Mouse (Mus musculus): ENCODE results near the gene Tube1. TPM values are rescaled to one million over a fixed set of nuclear protein-coding genes. Genes with fewer than 3 reads are reported as not detected.

The Tube1 gene
- polyA plus RNA-seq, 1 experiment from 2014 or later: 14.2 TPM

DNA sequence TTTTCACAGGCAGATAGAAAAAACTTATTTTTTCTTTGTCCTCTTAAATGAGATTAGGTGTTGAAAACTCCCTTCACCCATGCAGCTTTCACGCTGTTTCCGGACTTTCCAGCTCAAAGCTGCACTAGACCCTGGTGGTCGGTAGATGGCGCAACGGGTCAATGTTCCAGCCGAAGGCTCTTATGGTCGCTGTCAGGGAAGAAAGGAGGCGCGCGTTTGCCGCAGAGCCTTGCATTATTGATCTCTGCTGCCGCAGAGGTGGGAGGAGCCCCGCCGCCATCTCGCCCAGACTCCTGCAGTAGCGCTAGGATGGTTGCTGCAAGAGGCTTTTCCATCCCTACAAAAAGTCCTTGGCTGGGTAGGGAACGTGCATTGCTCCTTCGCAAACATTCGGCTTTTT, 37.4 kb downstream of the Tube1 start:
- Histone ChIP-seq H3K9me3 (ENCODE audit: control insufficient read depth, low read length) (no peaks in the 10 kb centered on the region), H3K27ac (ENCODE audit: low read depth) (peak overlapping the region; percentile 83), H3K36me3 (ENCODE audit: control insufficient read depth, insufficient read depth, low read length) (no peaks in the 10 kb centered on the region), H3K4me3 (ENCODE audit: low read depth, low read length) (peak overlapping the region; percentile 50), H3K4me2 (ENCODE audit: low read length) (peak overlapping the region; percentile 79), H3K9ac (ENCODE audit: low read length) (peak overlapping the region; percentile 34; the same call in 1 of the 2 replicates), H3K4me1 (replicated peaks; ENCODE audit: control insufficient read depth, insufficient read depth, low read length) (peaks cover 4% of the 10 kb centered on the region), H3K27me3 (replicated peaks; ENCODE audit: control insufficient read depth, insufficient read depth, low read length) (no peaks in the 10 kb centered on the region)
- under 1% methylated on average over 19 of the region's 19 CpGs for WGBS
- DNase-seq (ENCODE audit: low spot score): peak; percentile 92
- ATAC-seq (replicated peaks; ENCODE audit: low FRiP score, low TSS enrichment, low read depth): peak; percentile 91

DNA sequence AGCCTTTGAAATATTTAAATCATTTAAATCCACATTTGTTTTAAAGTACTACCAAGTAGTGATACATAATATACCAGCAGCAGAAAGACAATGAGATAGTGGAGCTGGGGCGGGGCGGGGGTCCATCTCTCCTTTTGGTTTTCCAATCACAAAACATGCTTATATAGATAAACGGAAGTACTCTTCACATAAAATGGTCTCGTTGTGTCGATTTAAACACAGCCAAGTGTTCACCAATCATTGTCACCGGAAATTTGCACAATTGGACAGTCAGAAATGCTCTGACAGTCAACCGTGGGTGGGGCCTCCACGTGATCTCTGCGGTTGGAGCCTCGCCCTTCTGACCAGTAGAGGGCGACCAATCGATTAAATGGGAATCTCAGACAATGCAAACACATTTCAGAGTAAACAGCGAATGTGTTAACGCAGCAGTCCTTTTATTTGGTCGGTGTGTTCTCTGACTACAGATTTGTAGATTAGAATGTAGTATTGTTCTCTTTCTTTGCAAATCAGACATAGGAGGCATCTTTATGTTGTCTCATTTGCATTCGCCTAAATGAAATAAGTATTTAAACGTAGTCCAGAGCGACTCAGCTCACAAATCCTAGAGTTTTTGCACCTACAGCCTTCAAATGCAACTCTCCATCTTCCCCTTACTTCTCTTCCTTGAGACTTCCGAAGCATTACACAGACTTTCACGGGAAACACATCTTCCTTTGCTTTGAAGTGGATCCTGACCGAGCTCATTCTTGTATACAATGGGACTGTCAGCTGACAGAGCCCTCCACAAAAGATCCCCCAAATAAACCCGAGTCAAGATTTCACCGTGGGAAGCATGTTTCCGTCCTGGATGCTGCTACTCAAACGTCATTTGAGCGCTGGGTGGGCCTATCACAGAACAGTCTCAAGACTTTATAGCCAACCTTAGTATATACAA, 38.1 kb downstream of the Tube1 start:
- H3K4me3 ChIP-seq (ENCODE audit: low read depth, low read length): peak overlapping the region; percentile 50
- peak; percentile 78 for DNase-seq (ENCODE audit: low spot score)
- H3K9me3 ChIP-seq (ENCODE audit: control insufficient read depth, low read length): no peaks in the 10 kb centered on the region
- H3K9ac ChIP-seq (ENCODE audit: low read length): peak overlapping the region; percentile 34; the same call in 1 of the 2 replicates
- no peaks in the 10 kb centered on the region for H3K27me3 ChIP-seq (replicated peaks; ENCODE audit: control insufficient read depth, insufficient read depth, low read length)
- WGBS: 16% methylated on average over 26 of the region's 26 CpGs
- peaks cover 4% of the 10 kb centered on the region for H3K4me1 ChIP-seq (replicated peaks; ENCODE audit: control insufficient read depth, insufficient read depth, low read length)
- peak overlapping the region; percentile 79 for H3K4me2 ChIP-seq (ENCODE audit: low read length)
- H3K36me3 ChIP-seq (ENCODE audit: control insufficient read depth, insufficient read depth, low read length): no peaks in the 10 kb centered on the region
- H3K27ac ChIP-seq (ENCODE audit: low read depth): peak overlapping the region; percentile 83
- peak; percentile 81 for ATAC-seq (replicated peaks; ENCODE audit: low FRiP score, low TSS enrichment, low read depth)

- no peak for DNase-seq (ENCODE audit: low spot score)
- 75% methylated on average over 6 of the region's 6 CpGs for WGBS
- no peak overlapping the region for H3K9ac ChIP-seq (ENCODE audit: low read length)
Observed at GRCm38 (mm10) chr10:39172540-39172931, 38.8 kb downstream of the Tube1 start.

GRCm38 (mm10) chr10:39173077-39173476, 39.3 kb downstream of the Tube1 start:
- H3K36me3 ChIP-seq (ENCODE audit: control insufficient read depth, insufficient read depth, low read length): no peaks in the 10 kb centered on the region
- H3K4me2 ChIP-seq (ENCODE audit: low read length): peak overlapping the region; percentile 26
- no peaks in the 10 kb centered on the region for H3K27me3 ChIP-seq (replicated peaks; ENCODE audit: control insufficient read depth, insufficient read depth, low read length)
- DNase-seq (ENCODE audit: low spot score) (peak; percentile 62), ATAC-seq (replicated peaks; ENCODE audit: low FRiP score, low TSS enrichment, low read depth) (no peak)
- H3K9ac ChIP-seq (ENCODE audit: low read length): 0 out of 2 replicates have a peak overlapping the region, but pooled peaks have one; percentile 6
- H3K4me1 ChIP-seq (replicated peaks; ENCODE audit: control insufficient read depth, insufficient read depth, low read length): peaks cover 4% of the 10 kb centered on the region
- no peaks in the 10 kb centered on the region for H3K9me3 ChIP-seq (ENCODE audit: control insufficient read depth, low read length)
- H3K27ac ChIP-seq (ENCODE audit: low read depth): peak overlapping the region; percentile 83
- 28% methylated on average over 13 of the region's 13 CpGs for WGBS
- no peak overlapping the region for H3K4me3 ChIP-seq (ENCODE audit: low read depth, low read length)

More at GRCm38 (mm10) chr10:39172540-39172931, 38.8 kb downstream of the Tube1 start:
- Histone ChIP-seq H3K4me2 (ENCODE audit: low read length) (peak overlapping the region; percentile 79), H3K9me3 (ENCODE audit: control insufficient read depth, low read length) (no peaks in the 10 kb centered on the region), H3K4me3 (ENCODE audit: low read depth, low read length) (no peak overlapping the region), H3K36me3 (ENCODE audit: control insufficient read depth, insufficient read depth, low read length) (no peaks in the 10 kb centered on the region), H3K4me1 (replicated peaks; ENCODE audit: control insufficient read depth, insufficient read depth, low read length) (peaks cover 4% of the 10 kb centered on the region), H3K27ac (ENCODE audit: low read depth) (peak overlapping the region; percentile 83), H3K27me3 (replicated peaks; ENCODE audit: control insufficient read depth, insufficient read depth, low read length) (no peaks in the 10 kb centered on the region)
- ATAC-seq (replicated peaks; ENCODE audit: low FRiP score, low TSS enrichment, low read depth): no peak

DNA sequence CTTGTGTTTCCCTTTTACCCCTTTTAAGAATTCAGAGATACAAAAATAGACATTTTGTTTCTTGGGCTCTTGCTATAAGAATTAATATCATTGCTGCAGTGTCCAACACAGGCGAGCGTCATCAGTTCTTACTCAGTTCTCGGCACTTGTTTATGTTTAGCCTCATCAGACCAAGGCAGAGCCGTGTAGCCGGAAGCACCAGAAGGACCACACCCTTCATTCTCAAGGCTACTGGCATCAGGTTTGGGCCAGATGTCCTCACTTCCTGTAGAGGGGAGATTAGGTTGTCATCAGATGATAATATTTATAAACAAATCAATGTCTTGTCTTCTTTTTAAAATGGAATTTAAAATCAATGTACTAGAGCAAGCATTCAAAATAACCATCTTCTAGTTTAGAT, 43.2 kb downstream of the Tube1 start:
- Histone ChIP-seq H3K4me1 (replicated peaks; ENCODE audit: control insufficient read depth, insufficient read depth, low read length) (no peaks in the 10 kb centered on the region; the same call in none of the 2 replicates), H3K36me3 (ENCODE audit: control insufficient read depth, insufficient read depth, low read length) (no peaks in the 10 kb centered on the region), H3K27me3 (replicated peaks; ENCODE audit: control insufficient read depth, insufficient read depth, low read length) (no peaks in the 10 kb centered on the region), H3K4me2 (ENCODE audit: low read length) (no peak overlapping the region), H3K4me3 (ENCODE audit: low read depth, low read length) (no peak overlapping the region), H3K27ac (ENCODE audit: low read depth) (no peak overlapping the region), H3K9ac (ENCODE audit: low read length) (no peak overlapping the region), H3K9me3 (ENCODE audit: control insufficient read depth, low read length) (no peaks in the 10 kb centered on the region)
- no peak for ATAC-seq (replicated peaks; ENCODE audit: low FRiP score, low TSS enrichment, low read depth)
- 54% methylated on average over 5 of the region's 5 CpGs for WGBS
- no peak for DNase-seq (ENCODE audit: low spot score)

GRCm38 (mm10) chr10:39184864-39185544, 51.2 kb downstream of the Tube1 start:
- Histone ChIP-seq H3K36me3 (ENCODE audit: control insufficient read depth, insufficient read depth, low read length) (no peaks in the 10 kb centered on the region), H3K4me2 (ENCODE audit: low read length) (no peak overlapping the region), H3K4me1 (replicated peaks; ENCODE audit: control insufficient read depth, insufficient read depth, low read length) (0 out of 2 replicates have a peak, but pooled peaks cover 2% of the 10 kb centered on the region), H3K4me3 (ENCODE audit: low read depth, low read length) (no peak overlapping the region), H3K9me3 (ENCODE audit: control insufficient read depth, low read length) (no peaks in the 10 kb centered on the region), H3K27ac (ENCODE audit: low read depth) (no peak overlapping the region), H3K9ac (ENCODE audit: low read length) (no peak overlapping the region), H3K27me3 (replicated peaks; ENCODE audit: control insufficient read depth, insufficient read depth, low read length) (no peaks in the 10 kb centered on the region)
- 77% methylated on average over 8 of the region's 8 CpGs for WGBS
- ATAC-seq (replicated peaks; ENCODE audit: low FRiP score, low TSS enrichment, low read depth): no peak
- DNase-seq (ENCODE audit: low spot score): no peak

- Histone ChIP-seq H3K4me3 (ENCODE audit: low read depth, low read length) (no peak overlapping the region), H3K9ac (ENCODE audit: low read length) (no peak overlapping the region), H3K27ac (ENCODE audit: low read depth) (no peak overlapping the region), H3K9me3 (ENCODE audit: control insufficient read depth, low read length) (no peaks in the 10 kb centered on the region), H3K27me3 (replicated peaks; ENCODE audit: control insufficient read depth, insufficient read depth, low read length) (no peaks in the 10 kb centered on the region), H3K36me3 (ENCODE audit: control insufficient read depth, insufficient read depth, low read length) (no peaks in the 10 kb centered on the region), H3K4me1 (replicated peaks; ENCODE audit: control insufficient read depth, insufficient read depth, low read length) (0 out of 2 replicates have a peak, but pooled peaks cover 2% of the 10 kb centered on the region), H3K4me2 (ENCODE audit: low read length) (no peak overlapping the region)
- DNase-seq (ENCODE audit: low spot score) (no peak), ATAC-seq (replicated peaks; ENCODE audit: low FRiP score, low TSS enrichment, low read depth) (no peak)
- WGBS: 83% methylated on average over 4 of the region's 4 CpGs
Observed at GRCm38 (mm10) chr10:39185545-39185906, 51.8 kb downstream of the Tube1 start.

DNA sequence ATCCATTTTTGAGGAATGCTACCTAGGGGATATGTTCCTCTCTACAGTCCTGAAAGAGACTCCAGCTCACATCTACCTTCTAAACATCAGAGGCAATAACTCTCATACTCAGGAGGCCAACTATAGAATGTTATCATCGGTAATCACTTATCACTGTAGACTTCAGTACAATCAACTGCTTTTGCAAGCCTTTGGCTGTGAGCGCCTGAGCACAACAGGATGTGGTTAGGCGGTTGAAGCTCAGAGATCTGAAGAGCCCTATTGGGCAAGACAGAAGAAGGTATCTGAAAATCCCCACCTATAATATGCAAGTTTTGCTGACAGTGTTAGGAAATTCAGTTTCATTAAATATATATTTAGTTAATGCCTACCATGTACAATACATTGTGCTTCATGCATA, 58.9 kb downstream of the Tube1 start:
- ATAC-seq (replicated peaks; ENCODE audit: low FRiP score, low TSS enrichment, low read depth) (no peak), DNase-seq (ENCODE audit: low spot score) (no peak)
- Histone ChIP-seq H3K4me1 (replicated peaks; ENCODE audit: control insufficient read depth, insufficient read depth, low read length) (no peaks in the 10 kb centered on the region), H3K9me3 (ENCODE audit: control insufficient read depth, low read length) (no peaks in the 10 kb centered on the region), H3K4me2 (ENCODE audit: low read length) (no peak overlapping the region), H3K27ac (ENCODE audit: low read depth) (no peak overlapping the region), H3K27me3 (replicated peaks; ENCODE audit: control insufficient read depth, insufficient read depth, low read length) (no peaks in the 10 kb centered on the region), H3K9ac (ENCODE audit: low read length) (no peak overlapping the region), H3K36me3 (ENCODE audit: control insufficient read depth, insufficient read depth, low read length) (no peaks in the 10 kb centered on the region), H3K4me3 (ENCODE audit: low read depth, low read length) (no peak overlapping the region)
- WGBS: 89% methylated on average over 3 of the region's 3 CpGs

All from intestine, embryonic 14.5 days (tissue).